Mouse (Mus musculus) ovary, postnatal 36 days (tissue): ENCODE data around the gene Znrf2.

Experiments
- DNase-seq: peaks from one replicate; pipeline ENCODE4 v3.0.0; 2022; ENCODE audit warnings: low spot score, mixed read lengths

The Znrf2 gene

DNA sequence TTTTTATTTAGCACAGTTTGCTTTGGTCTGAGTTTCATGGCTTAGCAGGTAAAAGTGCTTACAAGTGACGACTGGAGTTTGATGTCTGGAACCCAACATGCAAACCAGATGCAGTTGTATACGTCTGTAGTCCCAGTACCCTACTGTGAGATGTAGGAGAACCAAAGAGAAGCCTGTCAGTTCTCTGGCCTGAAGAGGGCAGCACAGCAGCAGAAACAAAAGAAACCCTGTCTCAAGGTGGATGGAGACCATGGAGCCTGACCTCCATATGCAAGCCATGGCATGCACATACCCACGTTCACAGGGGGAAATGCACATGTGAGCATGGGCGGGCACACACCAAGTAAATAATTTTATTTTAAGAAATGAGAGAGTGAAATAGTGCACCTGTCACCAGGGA lies 100.8 kb downstream of the Znrf2 start:
- peak; percentile 39 for DNase-seq

DNA sequence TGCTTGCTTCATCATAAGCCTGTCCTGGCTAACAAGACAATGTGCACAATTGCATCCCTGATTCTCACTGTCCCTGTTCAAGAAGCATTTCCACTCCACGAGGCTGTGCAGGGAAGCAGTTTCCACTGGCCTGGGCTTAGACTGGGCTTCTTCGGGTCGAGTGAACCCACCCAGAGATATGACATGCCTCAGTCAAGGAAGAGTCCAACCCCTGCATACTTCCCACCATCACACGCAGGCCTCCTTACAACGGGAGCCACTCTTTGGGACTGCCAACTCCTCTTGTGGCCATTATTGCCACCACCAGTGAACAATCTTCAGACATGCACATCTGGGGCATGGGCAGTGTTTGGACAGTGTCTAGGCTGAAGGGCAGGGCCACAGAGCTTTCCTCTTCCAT lies 101.8 kb downstream of the Znrf2 start:
- DNase-seq = no peak

DNA sequence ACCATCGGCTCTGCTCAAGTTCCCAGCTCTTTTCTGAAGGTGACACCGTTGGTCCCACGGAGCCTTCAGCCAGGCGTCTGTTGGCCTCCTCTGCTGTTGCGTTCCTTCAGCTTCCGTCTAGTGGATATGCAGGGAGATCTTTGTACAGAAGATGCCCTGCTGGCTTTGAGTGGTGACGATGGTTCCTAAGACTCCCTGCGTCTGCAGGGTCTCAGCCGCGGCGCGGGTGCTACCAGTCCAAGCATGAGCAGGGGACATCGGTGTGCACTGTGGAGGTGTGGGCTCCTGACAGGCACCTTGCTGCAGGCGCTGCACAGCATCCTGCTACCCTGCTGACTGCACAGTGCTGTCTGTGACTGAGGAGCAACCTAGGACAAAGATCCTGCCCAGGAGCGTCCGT lies 107.8 kb downstream of the Znrf2 start:
- no peak for DNase-seq

- no peak for DNase-seq
Observed at GRCm38 (mm10) chr6:54925736-54926440, 109.2 kb downstream of the Znrf2 start.

DNA sequence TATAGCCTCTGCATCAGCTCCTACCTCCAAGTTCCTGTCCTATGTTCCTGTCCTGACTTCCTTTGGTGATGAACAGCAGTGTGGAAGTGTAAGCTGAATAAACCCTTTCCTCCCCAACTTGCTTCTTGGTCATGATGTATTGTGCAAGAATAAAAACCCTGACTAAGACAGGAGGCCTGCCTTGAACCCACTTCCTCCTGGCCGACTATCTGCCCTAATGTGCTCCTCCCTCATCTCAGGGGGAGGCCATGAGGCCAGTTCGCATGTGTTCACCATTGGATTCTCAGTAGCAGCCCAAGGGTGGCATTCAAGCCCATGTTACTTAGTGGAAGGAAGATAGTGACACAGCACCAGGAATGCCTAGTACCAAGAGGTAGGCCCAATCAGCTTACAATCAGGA lies 110.2 kb downstream of the Znrf2 start:
- DNase-seq = no peak

DNA sequence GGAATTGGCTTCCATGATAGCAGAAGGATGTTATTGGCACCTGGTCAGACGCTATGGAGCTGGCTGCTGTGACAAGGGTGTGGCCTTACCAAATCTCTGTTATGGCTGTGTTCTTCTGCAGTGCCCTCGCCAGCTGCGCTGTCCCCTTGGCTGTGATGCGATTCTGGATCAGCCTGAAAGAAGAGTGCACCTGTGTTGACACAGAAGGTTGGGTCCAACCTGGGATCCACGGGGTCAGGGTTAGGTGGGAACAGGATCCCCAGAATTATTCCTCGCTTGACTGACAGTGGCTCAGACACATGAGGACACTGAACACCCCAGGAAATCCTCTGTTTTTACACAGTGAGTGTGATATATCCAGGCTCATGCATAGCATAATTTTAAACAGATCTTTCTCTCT lies 111.2 kb downstream of the Znrf2 start:
- no peak for DNase-seq

DNA sequence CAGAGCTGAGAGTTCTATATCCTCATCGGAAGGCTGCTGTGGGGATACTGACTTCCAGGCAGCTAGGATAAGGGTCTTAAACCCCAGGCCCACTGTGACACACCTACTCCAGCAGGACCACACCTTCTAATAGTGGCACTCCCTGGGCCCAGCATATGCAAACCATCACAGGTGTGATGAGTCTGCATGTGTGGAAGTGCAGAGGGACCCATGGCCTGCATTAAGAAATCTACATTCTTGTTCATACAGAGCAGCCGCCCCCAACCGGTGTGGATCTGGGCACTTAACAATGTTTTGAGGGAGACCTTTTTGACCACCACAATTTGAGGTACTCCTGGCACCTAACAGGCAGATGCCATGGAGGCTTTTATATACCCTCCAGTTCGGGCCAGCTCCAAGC lies 114.9 kb downstream of the Znrf2 start:
- no peak for DNase-seq

GRCm38 (mm10) chr6:54932526-54932925 lies 115.8 kb downstream of the Znrf2 start:
- no peak for DNase-seq

DNA sequence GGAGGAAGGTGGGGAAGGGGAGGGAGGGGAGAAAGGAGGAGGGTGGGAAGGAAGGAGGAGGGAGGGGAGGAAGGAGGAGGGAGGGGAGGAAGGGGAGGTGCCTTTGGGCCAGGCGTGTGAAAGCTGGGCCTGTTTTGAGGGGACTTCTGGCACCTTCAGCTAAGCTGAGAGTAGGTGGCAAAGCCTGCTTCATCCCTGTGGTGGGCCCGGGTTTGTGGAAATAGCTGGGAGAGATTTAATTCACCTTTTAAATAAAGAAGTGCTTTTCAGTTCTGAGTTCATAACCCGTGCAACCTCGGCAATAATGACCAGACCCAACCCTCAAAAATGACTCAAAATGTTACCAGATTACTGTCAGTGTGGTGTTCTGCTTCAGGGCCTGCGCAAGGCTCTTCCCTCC lies 116.5 kb downstream of the Znrf2 start:
- DNase-seq = no peak

- DNase-seq = no peak
Observed at GRCm38 (mm10) chr6:54933866-54934265, 117.2 kb downstream of the Znrf2 start.

DNA sequence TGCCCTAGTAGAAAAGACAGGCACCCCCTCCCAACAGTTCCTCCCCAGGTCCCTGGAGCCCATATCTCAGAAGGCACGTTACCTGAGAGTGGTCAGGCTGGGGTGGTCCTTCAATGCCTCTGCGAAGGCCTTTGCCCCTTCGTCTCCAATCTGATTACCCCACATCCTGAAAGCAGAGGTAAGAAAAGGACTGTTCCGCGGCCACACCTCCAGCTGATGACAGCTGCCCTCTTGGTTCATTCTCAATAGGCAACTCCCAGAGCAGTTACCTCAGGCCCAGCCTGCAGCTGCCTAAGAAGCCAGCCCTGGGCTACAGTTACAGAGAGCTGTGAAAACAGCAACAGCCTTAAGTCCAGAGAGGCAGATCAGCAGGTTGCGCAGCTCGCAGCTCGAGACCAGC lies 117.6 kb downstream of the Znrf2 start:
- DNase-seq = no peak

DNA sequence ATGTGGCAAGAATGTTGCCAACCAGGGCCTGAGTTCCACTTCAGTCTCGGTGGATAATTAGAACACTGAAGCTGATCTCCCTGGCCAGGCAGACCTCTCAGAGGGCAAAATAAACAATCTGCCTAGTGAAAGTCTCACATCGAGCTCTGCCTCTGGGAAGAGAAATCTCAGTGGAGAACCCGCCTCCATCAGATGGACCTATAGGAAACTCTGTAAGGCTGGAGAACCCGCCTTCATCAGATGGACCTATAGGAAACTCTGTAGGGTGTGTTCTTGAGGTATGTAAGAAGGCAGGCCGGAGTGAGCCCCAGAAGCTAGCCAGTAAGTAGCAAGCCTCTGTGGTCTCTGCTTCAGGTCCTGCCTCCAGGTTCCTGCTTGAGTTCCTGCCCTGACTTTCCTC lies 118.2 kb downstream of the Znrf2 start:
- DNase-seq = no peak

DNA sequence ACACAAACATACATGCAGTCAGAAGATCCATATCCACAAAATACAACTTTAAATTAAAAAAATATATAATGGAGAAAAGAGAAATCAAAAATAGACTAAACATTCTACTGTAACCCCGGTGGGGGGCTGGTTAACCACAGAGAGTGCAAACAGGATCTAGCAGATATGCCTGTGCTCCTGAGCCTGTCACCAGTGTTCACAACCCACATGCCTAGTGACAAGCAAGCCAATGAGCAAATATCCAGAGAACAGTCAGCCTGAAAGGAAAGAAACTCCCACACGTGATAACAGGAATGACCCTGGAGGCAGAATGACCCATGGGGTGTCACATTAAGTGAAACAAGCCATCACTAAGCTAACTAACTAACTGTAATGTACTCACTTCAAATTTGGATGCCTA lies 119.8 kb downstream of the Znrf2 start:
- no peak for DNase-seq

GRCm38 (mm10) chr6:54939631-54940030 lies 122.9 kb downstream of the Znrf2 start:
- peak; percentile 39 for DNase-seq

- no peak for DNase-seq
Observed at GRCm38 (mm10) chr6:54940126-54940525, 123.4 kb downstream of the Znrf2 start.

DNA sequence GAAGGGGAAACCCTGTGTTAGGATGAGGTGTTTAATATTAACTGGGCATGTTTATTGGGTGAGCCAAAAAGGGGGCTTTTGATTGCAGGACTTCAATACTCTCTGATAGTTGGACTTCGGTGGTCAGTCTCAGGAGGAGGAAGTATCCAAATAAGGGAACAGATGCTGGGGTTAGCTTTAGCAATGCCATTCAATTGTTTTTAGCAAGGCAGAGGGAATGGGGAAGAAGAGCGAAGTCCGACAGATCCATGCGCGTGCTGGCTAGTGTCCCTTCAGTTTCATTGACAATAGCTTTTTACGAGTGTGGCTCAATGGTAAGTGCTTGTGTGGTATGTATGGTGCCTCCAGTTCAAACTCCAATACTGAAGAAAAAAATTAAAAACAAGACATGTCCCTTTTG lies 124.4 kb downstream of the Znrf2 start:
- DNase-seq = no peak
